Mouse (Mus musculus) forebrain, embryonic 14.5 days (tissue): Measurements from ENCODE around the gene Pno1. TPM values are rescaled to one million over a fixed set of nuclear protein-coding genes. Genes with fewer than 3 reads are reported as not detected.

Source experiments
- ATAC-seq: fragments of 200-750 bp; cut with Nextera tagmentation; 2 replicates; pipeline ENCODE4 v1.8.0; 2017; ENCODE audit warnings: mild to moderate bottlenecking, moderate library complexity
- DNase-seq: peaks from one replicate; pipeline ENCODE4 v3.0.0-alpha.2; 2015; ENCODE audit warnings: low spot score
- H3K27ac ChIP-seq: fragments of 300-500 bp; sonication (generic); 2 replicates; pipeline ENCODE4 v1.5.1; 2014; ENCODE audit warnings: low read depth, mild to moderate bottlenecking, control low read depth, low read length, moderate library complexity
- H3K27me3 ChIP-seq: fragments of 300-500 bp; sonication (generic); replicated peaks from 2 replicates; pipeline ENCODE4 v1.6.1; 2014; ENCODE audit warnings: low read length, control low read depth, mixed read lengths; ENCODE audit not compliant: control insufficient read depth, insufficient read depth
- H3K36me3 ChIP-seq: fragments of 300-500 bp; sonication (generic); 2 replicates; pipeline ENCODE4 v1.6.1; 2014; ENCODE audit warnings: low read length, control low read depth; ENCODE audit not compliant: control insufficient read depth, insufficient read depth
- H3K4me1 ChIP-seq: fragments of 300-500 bp; sonication (generic); 2 replicates; pipeline ENCODE4 v1.6.1; 2014; ENCODE audit warnings: antibody characterized with exemption, low read length, control low read depth; ENCODE audit not compliant: control insufficient read depth, insufficient read depth
- H3K4me2 ChIP-seq: fragments of 300-500 bp; sonication (generic); 2 replicates; pipeline ENCODE4 v1.6.1; 2014; ENCODE audit warnings: mild to moderate bottlenecking, control low read depth, low read length
- H3K4me3 ChIP-seq: fragments of 300-500 bp; sonication (generic); 2 replicates; pipeline ENCODE4 v1.5.1; 2014; ENCODE audit warnings: low read depth, low read length, control low read depth
- H3K9ac ChIP-seq: fragments of 300-500 bp; sonication (generic); 2 replicates; pipeline ENCODE4 v1.6.1; 2014; ENCODE audit warnings: mild to moderate bottlenecking, low read length, control low read depth, moderate library complexity
- H3K9me3 ChIP-seq: fragments of 300-500 bp; sonication (generic); replicated peaks from 2 replicates; pipeline ENCODE4 v1.6.1; 2016; ENCODE audit warnings: low read length, control low read depth, mixed read lengths; ENCODE audit not compliant: control insufficient read depth
- WGBS: fragments of 180-500 bp; shearing (Covaris S2); extraction: QIAGEN DNeasy Blood & Tissue Kit; methylation state at CpG from one replicate; pipeline ENCODE4 v1.1.7; 2014; 5-methylcytosine and 5-hydroxymethylcytosine counted together
- polyA plus RNA-seq: library from polyadenylated mRNA; unstranded; fragments of >200 nt; fragmentation: Nextera tagmentation; extraction: Ambion mirVana; gene quantifications from 2 replicates; pipeline ENCODE4 v1.2.1, GENCODE M21; 2014

Gene Pno1
- polyA plus RNA-seq, 1 experiment from 2014 or later = 50.2 TPM

- H3K4me3 ChIP-seq = no peak overlapping the region
- no peak overlapping the region for H3K4me2 ChIP-seq
- H3K9me3 ChIP-seq = no peaks in the 10 kb centered on the region
- H3K36me3 ChIP-seq = peaks cover 24% of the 10 kb centered on the region; the same call in 1 of the 2 replicates
- ATAC-seq = no peak
- H3K27ac ChIP-seq = no peak overlapping the region
- H3K9ac ChIP-seq = no peak overlapping the region
- no peak for DNase-seq
- H3K27me3 ChIP-seq = no peaks in the 10 kb centered on the region
- 95% methylated on average over 8 of the region's 8 CpGs for WGBS
- H3K4me1 ChIP-seq = no peaks in the 10 kb centered on the region
Measured at GRCm38 (mm10) chr11:17221126-17221525, 9.8 kb upstream of the Pno1 start.

- DNase-seq = no peak
- no peaks in the 10 kb centered on the region for H3K9me3 ChIP-seq
- peaks cover 10% of the 10 kb centered on the region; the same call in 1 of the 2 replicates for H3K4me1 ChIP-seq
- no peaks in the 10 kb centered on the region for H3K27me3 ChIP-seq
- no peak for ATAC-seq
- H3K27ac ChIP-seq = no peak overlapping the region
- H3K4me2 ChIP-seq = no peak overlapping the region
- H3K4me3 ChIP-seq = no peak overlapping the region
- 91% methylated on average over 3 of the region's 3 CpGs for WGBS
- H3K9ac ChIP-seq = no peak overlapping the region
- H3K36me3 ChIP-seq = peaks cover under 1% of the 10 kb centered on the region; the same call in 1 of the 2 replicates
Measured at GRCm38 (mm10) chr11:17215475-17215874, 4.1 kb upstream of the Pno1 start.

- WGBS = 63% methylated on average over 5 of the region's 5 CpGs
- H3K9me3 ChIP-seq = no peaks in the 10 kb centered on the region
- peak overlapping the region; percentile 75 for H3K4me2 ChIP-seq
- H3K4me3 ChIP-seq = no peak overlapping the region; the same call in 1 of the 2 replicates
- H3K4me1 ChIP-seq = peaks cover 10% of the 10 kb centered on the region; the same call in 1 of the 2 replicates
- no peak overlapping the region for H3K9ac ChIP-seq
- DNase-seq (no peak), ATAC-seq (no peak)
- H3K36me3 ChIP-seq = peaks cover 12% of the 10 kb centered on the region; the same call in 1 of the 2 replicates
- no peak overlapping the region for H3K27ac ChIP-seq
- no peaks in the 10 kb centered on the region for H3K27me3 ChIP-seq
Measured at GRCm38 (mm10) chr11:17212903-17213509, 1.6 kb upstream of the Pno1 start.

- H3K4me1 ChIP-seq = peaks cover 10% of the 10 kb centered on the region; the same call in 1 of the 2 replicates
- H3K27ac ChIP-seq = peak overlapping the region; percentile 80; the same call in 1 of the 2 replicates
- peak overlapping the region; percentile 86 for H3K4me3 ChIP-seq
- WGBS = 4% methylated on average over 10 of the region's 10 CpGs
- peak overlapping the region; percentile 79 for H3K9ac ChIP-seq
- H3K4me2 ChIP-seq = peak overlapping the region; percentile 75
- H3K9me3 ChIP-seq = no peaks in the 10 kb centered on the region
- peaks cover 21% of the 10 kb centered on the region; the same call in 1 of the 2 replicates for H3K36me3 ChIP-seq
- DNase-seq (no peak), ATAC-seq (no peak)
- H3K27me3 ChIP-seq = no peaks in the 10 kb centered on the region
Measured at GRCm38 (mm10) chr11:17212141-17212495, 750 bp upstream of the Pno1 start.

GRCm38 (mm10) chr11:17202481-17202880, 8.9 kb downstream of the Pno1 start:
- no peak for ATAC-seq
- H3K4me3 ChIP-seq = no peak overlapping the region
- 91% methylated on average over 6 of the region's 6 CpGs for WGBS
- H3K27ac ChIP-seq = no peak overlapping the region
- peaks cover 59% of the 10 kb centered on the region for H3K36me3 ChIP-seq
- H3K4me2 ChIP-seq = no peak overlapping the region
- no peak for DNase-seq
- H3K9me3 ChIP-seq = no peaks in the 10 kb centered on the region
- no peaks in the 10 kb centered on the region for H3K4me1 ChIP-seq
- H3K9ac ChIP-seq = no peak overlapping the region
- no peaks in the 10 kb centered on the region for H3K27me3 ChIP-seq

- H3K9me3 ChIP-seq = no peaks in the 10 kb centered on the region
- 94% methylated on average over 4 of the region's 4 CpGs for WGBS
- no peaks in the 10 kb centered on the region for H3K4me1 ChIP-seq
- H3K27me3 ChIP-seq = no peaks in the 10 kb centered on the region
- DNase-seq (no peak), ATAC-seq (no peak)
- no peak overlapping the region for H3K9ac ChIP-seq
- no peak overlapping the region for H3K4me2 ChIP-seq
- no peak overlapping the region for H3K27ac ChIP-seq
- no peak overlapping the region for H3K4me3 ChIP-seq
- peaks cover 64% of the 10 kb centered on the region for H3K36me3 ChIP-seq
Measured at GRCm38 (mm10) chr11:17200936-17201335, 10.4 kb downstream of the Pno1 start.

GRCm38 (mm10) chr11:17199840-17200501, 11.4 kb downstream of the Pno1 start:
- DNase-seq (no peak), ATAC-seq (no peak)
- Histone ChIP-seq H3K9me3 (no peaks in the 10 kb centered on the region), H3K27me3 (no peaks in the 10 kb centered on the region), H3K4me3 (no peak overlapping the region), H3K4me2 (no peak overlapping the region), H3K4me1 (no peaks in the 10 kb centered on the region), H3K9ac (no peak overlapping the region), H3K36me3 (peaks cover 70% of the 10 kb centered on the region), H3K27ac (no peak overlapping the region)
- WGBS = 97% methylated on average over 3 of the region's 3 CpGs

GRCm38 (mm10) chr11:17199170-17199569, 12.2 kb downstream of the Pno1 start:
- H3K4me1 ChIP-seq = no peaks in the 10 kb centered on the region
- H3K27ac ChIP-seq = no peak overlapping the region
- DNase-seq (no peak), ATAC-seq (no peak)
- no peak overlapping the region for H3K4me3 ChIP-seq
- H3K27me3 ChIP-seq = no peaks in the 10 kb centered on the region
- H3K9me3 ChIP-seq = no peaks in the 10 kb centered on the region
- H3K36me3 ChIP-seq = peaks cover 78% of the 10 kb centered on the region
- no peak overlapping the region for H3K9ac ChIP-seq
- WGBS = 92% methylated on average over 5 of the region's 5 CpGs
- H3K4me2 ChIP-seq = no peak overlapping the region

- Histone ChIP-seq H3K9ac (no peak overlapping the region), H3K27me3 (no peaks in the 10 kb centered on the region), H3K4me2 (no peak overlapping the region), H3K4me3 (no peak overlapping the region), H3K9me3 (no peaks in the 10 kb centered on the region), H3K36me3 (peaks cover 35% of the 10 kb centered on the region), H3K4me1 (no peaks in the 10 kb centered on the region), H3K27ac (no peak overlapping the region)
- WGBS = 36% methylated on average over 9 of the region's 9 CpGs
- ATAC-seq (no peak), DNase-seq (no peak)
Measured at GRCm38 (mm10) chr11:17192151-17192844, 19.1 kb downstream of the Pno1 start.
